Mouse (Mus musculus) ovary, postnatal 10 days (tissue): ENCODE data around the gene Slc35f3.

Experiments used
- DNase-seq: peaks from one replicate; pipeline ENCODE4 v3.0.0; 2022; ENCODE audit warnings: low spot score

The Slc35f3 gene

DNA sequence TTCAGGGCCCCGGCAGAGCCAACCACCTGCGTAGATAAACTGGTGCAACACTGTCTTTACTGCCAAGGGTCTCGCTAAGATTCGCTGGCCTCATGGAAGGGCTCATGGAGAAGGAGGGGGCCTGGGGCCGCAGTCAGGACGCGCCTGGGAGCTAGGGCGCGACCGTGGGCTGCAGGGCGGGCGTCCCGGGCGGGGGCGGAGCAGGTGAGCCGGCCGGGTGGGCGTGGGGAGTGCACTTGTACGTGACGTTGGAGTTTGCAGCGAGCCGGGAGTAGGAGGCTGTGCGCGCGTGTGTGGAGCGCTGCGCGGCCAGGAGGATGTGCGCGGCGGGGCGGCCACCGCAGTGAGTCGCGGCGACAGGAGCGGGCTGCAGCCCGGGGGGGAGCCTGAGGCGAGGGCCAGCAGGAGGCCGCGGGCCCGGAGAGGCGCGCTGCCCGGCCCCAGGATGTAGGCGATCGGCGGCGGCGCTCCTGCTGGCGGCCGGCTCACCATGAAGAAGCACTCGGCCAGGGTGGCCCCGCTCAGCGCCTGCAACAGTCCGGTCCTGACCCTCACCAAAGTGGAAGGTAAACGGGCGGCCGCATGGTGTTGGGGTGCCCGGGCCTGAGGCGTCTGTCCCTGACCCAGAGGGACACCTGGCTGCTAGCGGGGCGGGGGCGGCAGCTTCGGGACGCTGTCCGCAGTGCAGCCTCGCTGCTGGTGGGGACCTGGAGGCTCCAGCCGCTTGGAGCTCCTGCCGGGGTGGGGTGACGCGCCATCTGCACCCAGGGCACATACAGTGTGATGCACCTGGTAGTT, at the start of gene Slc35f3:
TSS of gene Slc35f3 (plus strand) at position 263 of the 798 bp plus-strand sequence.
- DNase-seq, result peak; percentile 2

DNA sequence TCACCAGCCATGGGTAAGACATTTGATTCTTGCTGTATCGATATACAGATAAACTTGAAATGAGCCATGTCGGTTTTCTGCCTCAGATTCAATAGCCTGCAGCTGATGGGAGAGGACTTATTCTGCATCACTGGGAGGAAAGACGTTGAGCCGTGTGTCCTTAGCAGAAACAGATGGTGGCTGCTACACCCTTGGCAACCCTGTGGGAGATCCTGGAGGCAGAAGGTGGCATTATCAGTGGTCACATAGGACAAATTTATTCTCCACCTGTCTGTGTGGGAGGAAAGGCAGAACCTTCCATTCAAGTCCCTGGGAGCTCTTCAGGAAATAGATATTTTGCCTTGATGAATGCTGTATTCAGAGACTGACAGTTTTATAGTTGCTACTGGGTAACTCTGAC, 47.9 kb upstream of the Slc35f3 start:
- DNase-seq, result no peak

DNA sequence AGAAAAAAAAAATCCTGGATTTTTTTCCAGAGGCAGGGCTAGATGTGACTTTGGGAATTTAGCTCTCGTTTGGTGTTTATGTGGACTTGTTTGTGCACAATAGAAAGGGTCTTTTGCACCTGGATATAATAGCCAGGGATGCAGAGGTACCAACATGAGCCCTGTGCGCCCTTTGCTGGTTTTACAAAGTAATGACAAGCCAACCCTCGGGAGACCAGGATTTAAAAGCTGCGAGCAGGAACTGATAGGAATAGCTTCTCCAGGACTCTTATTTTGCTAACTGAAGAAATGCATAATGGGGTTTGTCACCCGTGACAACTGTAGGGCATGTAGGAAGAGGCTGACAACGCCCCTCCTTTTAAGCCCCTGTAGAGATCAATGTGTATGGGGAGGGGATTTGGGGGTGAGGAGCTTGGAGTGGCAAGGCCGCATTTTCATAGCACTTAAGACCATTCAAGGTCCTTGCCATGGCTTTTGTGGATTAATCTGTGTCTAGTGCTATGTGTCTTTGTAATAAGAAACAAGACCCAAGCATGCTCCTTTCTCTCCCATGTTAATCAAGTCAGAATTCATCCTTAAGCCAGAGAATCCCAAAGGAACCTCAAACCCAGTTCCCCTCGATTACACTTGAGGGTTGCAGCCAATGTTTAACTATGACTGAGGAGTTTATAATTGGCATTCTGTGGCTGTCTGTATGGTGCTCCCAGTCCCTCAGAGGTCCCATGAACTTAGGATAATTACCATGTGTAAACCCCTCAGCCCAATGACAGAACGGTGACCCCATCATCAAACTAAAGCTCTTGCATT, 41.6 kb upstream of the Slc35f3 start:
- DNase-seq, result no peak

DNA sequence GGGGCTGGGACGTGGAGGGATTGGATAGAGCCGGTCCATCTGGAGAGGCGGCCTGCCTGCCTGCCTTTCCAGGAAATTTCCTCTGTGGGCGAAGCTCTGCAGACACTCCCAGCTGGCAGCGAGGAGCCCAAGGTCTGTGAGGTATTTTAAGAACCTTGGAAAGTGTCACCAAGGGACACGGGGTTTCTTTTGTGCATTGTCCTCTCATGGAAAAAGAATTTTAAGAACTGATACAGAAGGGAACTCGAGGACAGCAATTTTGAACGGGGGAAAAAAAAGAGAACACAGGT, 41.0 kb upstream of the Slc35f3 start:
- DNase-seq, result no peak

DNA sequence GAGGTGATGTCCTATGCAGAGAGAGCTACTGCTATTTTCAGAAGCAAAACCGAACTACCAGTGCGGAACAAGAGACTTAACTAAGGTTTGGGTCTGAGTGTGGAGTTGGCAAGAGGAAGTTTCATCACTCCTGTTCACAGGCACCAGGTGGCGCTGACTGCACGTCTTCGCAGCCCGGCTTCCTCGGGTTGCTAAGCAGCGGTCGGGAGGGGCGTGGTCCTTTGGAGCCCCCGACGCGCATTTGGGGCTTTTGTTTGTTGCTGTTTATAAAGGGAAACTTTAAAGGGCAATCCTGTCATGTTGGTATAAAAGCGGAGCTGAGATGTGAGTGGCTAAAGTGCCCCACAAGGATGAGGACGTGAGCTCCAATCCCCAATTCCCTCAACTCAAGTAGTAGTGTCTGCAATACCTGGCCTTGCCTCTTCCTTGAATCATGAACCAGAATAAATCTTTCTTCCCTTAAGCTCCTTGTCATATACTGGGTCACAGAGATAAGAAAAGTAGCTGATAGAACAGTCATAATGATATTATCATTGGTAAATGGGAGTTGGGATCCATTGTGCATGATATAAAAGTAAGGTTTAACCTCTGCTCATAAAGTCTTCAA, 40.1 kb upstream of the Slc35f3 start:
- DNase-seq, result peak; percentile 27

DNA sequence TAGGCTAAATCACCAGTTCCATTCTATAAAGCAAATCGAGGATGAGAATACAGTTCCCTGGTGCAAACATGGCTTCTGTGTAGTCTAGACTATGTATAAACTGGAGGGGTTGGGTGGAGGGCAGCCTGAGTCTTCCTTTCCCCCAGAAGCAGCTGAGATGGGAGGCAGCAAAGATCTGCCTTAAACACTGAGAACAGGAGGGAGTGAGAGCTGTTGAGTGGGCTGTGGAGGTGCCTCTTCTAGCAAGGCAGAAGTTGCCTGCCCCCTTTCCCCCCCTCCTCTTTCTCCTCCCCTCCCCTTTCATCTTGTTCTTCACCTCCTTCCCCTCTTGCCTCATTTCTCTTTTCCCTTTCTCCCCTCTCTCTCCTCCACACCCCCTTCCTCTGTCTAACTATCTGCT, 33.2 kb upstream of the Slc35f3 start:
- no peak for DNase-seq

DNA sequence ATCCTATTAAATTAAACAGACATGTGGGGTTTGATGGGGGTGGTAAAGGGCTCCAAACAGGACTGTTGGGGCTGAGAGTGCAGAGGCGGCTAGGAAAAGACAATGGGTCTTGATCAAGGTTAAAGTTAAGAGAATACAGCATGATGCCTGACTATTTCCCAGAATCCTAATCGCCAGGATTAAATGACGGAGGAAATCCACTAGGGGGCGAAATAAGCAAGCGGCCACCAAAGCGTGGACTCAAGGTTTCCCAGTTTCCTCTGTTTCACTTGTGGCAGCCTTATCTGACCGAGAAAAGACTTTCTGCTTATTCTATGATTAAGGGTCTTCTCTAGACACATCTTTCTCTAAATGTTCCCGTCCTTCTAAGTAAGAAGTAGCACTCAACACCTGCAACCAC, 31.2 kb upstream of the Slc35f3 start:
- DNase-seq, result no peak

DNA sequence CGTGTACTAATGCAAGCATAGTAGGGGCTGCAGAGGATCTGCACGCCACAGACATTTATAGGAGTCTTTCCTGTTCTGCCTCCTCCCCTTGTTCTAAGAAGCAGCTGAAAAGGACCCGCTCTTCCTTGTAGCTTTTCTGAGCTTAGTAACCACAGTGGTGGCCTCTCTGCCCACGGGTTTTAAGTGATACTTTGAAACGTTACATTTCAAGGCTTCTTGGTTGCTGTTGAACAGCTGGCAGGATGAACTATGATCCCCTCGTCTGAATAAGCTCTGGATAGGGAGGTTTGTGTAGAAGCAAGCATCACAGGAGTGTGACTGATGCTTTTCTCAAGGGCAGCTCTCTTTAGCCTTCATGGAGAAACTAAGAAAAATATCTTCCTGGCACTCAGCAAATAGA, 28.6 kb upstream of the Slc35f3 start:
- DNase-seq, result no peak

DNA sequence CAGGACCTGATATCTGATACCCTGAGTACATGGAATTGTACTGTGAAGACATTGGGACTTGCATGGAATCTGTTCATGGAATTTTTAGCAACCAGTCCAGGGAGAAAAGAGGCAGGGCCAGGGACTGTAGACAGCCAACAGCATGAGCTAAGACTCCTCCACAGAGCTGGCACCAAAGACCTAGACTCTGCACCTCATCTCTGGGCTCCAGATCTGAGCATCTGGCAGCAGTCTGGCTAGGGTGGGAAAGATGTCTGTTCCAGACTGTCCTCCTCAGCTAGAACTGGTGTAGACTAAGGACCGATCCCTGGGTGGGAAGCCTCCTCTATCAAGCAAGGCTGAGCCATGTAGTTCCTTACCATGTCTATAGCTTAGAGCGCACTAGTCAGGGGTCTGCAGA, 25.9 kb upstream of the Slc35f3 start:
- DNase-seq, result no peak

DNA sequence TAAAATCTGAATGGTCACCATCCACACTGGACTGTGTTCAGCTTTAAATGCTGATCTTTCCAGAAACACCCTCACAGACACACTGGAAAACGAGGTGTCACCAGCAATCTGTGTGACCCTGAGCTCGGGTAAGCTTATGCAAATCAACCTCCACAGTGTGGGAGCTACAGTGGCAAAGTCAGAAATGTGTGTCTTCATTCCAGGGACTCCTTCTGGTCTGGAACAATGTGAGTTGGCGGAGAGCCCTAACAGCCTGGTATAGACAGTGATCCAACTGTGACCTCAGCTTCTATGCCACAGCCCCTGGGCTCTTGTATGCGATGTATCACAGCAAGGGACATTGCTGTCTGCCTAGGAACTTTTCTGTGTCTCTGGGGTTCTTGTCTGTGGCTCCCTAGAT, 25.3 kb upstream of the Slc35f3 start:
- no peak for DNase-seq

DNA sequence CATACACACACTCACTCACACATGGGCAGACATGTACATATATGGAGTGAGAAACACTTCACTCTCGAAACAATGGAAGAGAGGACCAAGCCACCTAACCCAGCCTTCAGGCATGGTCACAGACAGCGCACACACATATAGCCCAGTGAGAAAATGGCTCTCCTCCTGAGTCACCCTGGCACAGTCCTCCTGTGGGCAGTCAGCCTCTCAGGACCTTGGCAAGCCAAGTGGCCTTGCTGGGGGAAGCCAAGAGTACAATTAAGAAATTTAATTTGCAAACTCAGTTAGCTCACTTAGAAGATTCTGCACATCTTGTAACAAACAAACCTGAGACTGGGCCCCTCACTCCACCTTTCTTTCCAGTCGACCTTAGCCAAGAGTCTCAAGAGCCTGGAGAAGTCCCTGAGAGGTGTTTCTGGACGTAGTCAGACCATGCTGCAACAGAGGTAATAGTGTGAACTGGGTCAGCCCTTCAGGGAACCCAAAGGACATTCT, 23.4 kb upstream of the Slc35f3 start:
- no peak for DNase-seq

DNA sequence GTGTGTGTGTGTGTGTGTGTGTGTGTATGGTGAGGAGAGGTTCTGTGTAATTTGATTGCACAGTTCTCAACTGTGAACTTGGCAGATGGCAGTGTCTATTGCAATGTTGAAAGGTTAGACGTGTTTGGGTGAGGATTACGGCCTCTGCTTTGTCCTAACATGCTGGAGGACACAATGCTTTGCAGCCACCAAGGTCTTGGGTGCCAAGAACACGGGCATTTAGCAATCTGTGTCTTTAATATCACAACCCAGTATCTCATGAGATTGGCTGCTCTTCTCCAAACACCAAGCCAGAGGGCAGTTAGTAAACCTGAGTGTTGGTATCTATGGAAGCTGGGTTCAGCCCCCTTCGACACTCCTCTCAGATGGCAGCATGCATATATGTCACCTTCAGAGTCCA, 22.5 kb upstream of the Slc35f3 start:
- DNase-seq, result no peak

DNA sequence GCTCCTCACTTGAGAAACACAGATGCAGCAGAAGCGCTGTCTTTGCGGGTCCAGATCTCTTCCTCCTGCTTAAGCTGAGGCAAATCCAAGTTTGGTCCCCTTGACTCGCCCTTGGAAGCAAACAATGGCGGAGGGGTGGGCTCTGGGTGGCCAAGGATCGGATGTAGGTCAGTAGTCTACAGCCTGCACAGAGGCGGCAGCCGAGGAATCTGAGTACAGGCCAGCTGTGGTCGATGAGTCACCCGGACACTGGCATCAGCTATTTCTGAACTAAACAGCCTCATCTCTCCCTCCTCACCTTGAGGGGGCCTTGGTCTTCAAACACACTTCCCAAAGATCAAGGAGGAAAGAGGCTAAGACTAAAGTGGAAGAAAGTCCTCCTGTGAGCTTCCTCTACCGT, 6.4 kb upstream of the Slc35f3 start:
- no peak for DNase-seq

DNA sequence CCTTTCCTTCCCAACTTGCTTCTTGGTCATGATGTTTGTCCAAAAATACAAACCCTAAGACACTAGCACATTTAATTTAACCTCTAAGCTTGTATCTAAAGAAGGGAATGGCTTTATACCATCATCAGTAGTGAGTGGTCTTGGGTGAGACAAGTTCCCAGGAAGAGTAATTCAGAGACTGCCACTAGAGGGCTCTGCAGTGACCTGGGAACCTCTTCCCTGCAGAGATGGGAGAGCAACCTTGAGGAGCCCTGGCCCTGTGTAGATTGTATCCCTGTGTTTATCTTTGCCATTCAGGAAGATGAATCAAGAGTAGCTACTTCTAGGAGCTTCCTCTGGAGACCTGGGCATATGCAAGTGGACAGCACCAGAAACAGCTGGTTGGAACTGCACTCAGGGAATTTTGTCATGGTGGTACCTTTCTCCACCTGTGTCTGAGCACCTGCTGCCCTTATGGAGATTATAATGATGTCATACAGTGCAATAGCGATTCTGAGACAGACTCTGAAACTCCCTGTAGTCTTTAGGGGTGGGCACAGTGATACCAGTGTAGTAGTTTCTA, 993 bp upstream of the Slc35f3 start:
- DNase-seq, result no peak

DNA sequence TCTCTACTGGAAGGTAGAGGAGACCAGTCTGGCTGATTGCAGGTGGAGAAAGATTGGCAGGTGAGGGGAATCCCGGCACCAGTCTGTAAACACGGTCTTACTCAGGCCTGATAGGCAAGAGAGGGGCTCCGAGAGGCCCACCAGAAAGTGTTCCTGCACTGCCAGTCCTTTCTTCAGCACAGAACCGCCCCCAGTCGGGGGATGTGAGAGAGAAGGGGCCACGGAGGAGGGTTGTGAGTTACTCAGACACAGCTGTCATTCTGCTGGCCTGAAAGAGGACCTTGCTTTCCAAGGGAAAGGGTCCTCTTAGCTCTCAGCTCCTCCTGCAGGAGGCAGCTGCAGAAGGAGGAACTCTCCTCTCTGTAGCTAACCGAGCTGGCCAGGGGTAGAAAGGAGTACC, 975 bp downstream of the Slc35f3 start:
- no peak for DNase-seq

DNA sequence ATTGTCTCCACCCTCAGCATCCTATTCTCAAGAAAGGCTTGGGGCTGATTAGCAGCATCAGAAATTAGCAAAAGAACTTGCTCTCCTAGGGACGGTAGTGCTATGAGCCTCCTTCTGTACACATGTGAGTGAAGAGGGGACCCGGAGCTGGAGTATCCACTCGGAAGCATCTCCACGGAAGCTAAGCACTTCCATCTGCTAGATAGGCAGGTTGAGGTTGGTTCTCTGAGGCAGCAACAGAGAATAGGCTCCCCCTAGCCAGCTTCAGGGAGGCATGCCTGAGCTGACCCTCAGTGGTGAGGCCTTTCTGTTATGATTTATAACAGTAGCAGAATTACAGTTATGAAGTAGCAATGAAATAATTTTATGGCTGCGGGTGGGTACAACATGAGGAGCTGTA, 2.0 kb downstream of the Slc35f3 start:
- no peak for DNase-seq

DNA sequence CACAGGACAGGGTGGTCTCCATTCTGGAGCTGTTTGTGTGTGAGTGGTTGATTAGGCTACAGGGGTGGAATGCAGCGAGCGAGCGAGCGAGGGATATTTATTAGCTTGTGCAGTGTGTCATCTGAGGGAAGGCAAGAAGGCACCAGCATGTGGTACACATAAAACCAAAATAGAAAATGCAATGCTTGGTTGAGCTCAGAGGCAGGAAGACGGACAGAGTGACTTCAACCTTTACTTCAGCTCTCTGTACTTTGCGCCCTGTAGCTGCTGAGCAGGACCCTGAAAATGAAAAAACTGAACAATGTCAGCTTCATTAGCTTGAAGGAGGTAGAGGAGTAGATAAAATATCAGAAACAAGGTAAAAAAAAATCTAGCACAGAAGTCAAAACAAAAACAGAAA, 3.2 kb downstream of the Slc35f3 start:
- no peak for DNase-seq

DNA sequence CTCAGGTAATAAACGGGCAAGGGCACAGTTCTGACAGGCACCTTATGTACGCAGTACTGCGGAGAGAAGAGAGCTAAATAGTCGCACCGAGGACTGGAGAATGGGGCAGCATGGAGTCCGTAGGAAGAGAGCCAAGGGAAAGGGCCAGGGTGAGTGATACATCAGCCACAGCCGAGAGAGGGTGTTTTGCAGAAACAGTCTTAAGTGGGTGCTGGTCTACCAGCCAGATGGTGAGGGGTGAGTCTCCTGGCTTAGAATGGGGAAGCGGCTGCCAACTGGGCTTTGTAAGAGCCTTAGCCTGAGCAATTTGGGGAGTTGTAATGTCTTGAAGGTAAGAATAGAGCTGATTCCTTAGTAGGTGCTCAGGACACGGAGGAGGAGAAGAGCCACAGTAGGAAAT, 8.8 kb downstream of the Slc35f3 start:
- DNase-seq, result no peak

DNA sequence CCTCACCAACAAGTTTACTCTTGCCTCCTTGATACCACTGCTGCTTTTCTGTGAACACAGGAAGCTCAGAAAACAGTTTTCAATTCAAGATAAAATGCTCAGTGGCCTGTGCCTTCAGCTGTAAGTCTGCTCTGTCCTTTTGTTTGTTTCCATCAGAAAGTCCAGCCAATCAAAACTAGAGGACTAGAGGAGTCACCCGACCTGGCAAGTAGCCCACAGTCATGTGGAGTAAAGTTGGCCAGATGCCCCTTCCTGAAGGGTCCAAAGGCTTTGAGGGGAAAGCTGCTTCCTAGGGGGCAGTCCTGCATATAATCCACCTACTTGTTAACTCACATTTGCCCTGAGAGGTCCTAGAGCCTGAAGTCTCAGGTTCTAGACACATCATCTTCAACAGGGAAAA, 10.7 kb downstream of the Slc35f3 start:
- DNase-seq, result no peak

DNA sequence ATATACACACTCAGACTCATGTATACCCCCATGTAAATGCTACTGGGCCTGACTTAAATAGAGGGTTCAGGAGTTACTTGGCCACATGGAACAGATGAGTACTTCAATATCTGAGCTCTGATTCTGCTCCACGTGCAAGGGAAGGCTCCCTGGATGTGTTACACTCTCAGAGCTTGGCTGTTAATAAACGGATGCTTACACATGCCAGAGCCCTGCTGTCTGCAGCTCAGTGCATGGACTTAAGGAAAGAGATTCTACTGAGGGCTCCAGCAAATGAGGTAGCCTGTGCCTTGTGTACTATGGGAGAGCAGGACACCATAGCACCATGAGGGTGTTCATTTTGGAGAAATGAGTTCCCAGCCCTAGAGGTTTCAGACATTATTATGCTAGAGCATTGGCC, 26.6 kb downstream of the Slc35f3 start:
- no peak for DNase-seq

DNA sequence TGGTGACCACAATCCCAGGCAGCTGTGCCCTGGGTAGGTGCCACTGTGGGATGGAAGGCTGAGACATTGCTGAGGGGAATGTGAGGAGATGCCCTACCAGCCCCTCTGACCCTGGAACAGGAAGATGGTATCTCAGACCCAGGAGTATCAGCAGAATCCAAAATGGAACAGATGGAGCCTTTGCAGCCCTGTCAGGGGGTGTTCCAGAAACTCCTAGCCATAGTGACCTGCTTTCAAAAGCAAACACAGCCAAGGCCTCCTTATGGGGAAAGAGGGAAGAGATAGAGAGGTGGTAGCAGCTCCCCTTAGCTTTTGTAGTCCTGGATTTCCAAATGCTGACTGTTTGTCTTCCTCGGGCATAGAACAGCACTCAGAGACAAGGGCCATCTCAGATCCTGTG, 27.8 kb downstream of the Slc35f3 start:
- no peak for DNase-seq

DNA sequence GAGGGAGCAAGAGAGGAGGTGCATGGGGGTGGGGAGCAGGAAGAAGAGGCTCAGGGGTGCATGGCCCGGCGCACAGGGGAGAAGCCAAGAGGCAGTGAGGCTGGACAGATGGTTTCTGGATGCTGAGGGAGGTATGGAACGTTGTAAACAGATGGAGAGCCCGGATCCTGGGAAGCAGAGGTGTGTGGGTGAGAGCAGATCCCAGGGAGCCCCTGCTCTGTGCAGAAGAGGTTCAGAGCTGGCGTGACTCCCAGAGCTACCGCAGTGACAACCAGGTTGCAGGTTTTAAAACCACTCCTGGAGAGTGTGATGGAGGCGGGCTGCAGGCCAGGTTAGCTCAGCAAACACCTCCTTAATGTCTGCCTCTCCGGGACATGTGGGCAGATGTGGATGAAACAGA, 28.4 kb downstream of the Slc35f3 start:
- DNase-seq, result no peak

DNA sequence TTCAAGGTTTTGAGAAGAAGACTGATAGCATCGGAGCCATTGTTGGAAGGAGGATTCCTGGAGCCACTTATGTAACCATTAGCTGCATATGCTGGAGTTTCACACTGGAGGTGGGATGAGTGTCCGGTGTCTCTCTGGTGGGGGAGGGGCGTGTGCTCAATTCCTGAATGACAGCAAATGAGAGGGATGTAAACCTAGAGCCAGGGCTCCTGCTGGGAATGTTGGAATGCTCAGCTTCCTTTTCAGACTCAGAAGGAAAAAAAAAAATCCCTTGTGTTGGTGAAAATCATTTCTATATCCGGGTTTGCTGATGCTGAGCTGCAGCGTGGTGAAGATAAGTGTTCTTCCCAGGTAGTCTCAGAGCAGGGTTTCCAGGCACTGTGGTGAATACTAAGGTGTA, 29.4 kb downstream of the Slc35f3 start:
- DNase-seq, result no peak
